Mouse (Mus musculus) kidney, adult 2 months (tissue): ENCODE results near the gene Gm14403. TPM values are rescaled to one million over a fixed set of nuclear protein-coding genes. Genes with fewer than 3 reads are reported as not detected.
"Not testable (repeated sequence)": the region's sequence is repeated elsewhere in the genome, so short reads cannot be mapped to it uniquely, and the experiment has no call there.

Experiments used
- DNase-seq: peaks from one replicate; pipeline ENCODE4 v3.0.0; 2021
- H3K27ac ChIP-seq: fragments of 200-500 bp; 2 replicates; pipeline ENCODE4 v1.5.1; 2012; ENCODE audit warnings: low read depth, low read length, control low read depth, inconsistent platforms; ENCODE audit not compliant: insufficient read depth
- H3K27me3 ChIP-seq: fragments of 200-500 bp; replicated peaks from 2 replicates; pipeline ENCODE4 v1.6.1; 2012; ENCODE audit warnings: mild to moderate bottlenecking, moderate library complexity, low read length, inconsistent platforms; ENCODE audit not compliant: control insufficient read depth, insufficient read depth
- H3K36me3 ChIP-seq: fragments of 200-500 bp; 2 replicates; pipeline ENCODE4 v1.6.1; 2012; ENCODE audit warnings: mild to moderate bottlenecking, moderate library complexity, low read length, inconsistent platforms; ENCODE audit not compliant: control insufficient read depth, insufficient read depth
- H3K4me1 ChIP-seq: fragments of 200-500 bp; 2 replicates; pipeline ENCODE4 v1.6.1; 2011; ENCODE audit warnings: low read length; ENCODE audit not compliant: control insufficient read depth, insufficient read depth
- H3K4me3 ChIP-seq: fragments of 200-500 bp; 2 replicates; pipeline ENCODE4 v1.5.1; 2011; ENCODE audit warnings: mild to moderate bottlenecking, low read depth, low read length, control low read depth; ENCODE audit not compliant: insufficient read depth
- CTCF ChIP-seq: fragments of 200-500 bp; conservative IDR thresholded peaks from 2 replicates; pipeline ENCODE4 v1.5.1; 2011; ENCODE audit warnings: low read depth, mild to moderate bottlenecking, control low read depth, low read length, moderate library complexity, mixed read lengths; ENCODE audit not compliant: insufficient read depth, insufficient read length
- POLR2A ChIP-seq: fragments of 200-500 bp; IDR thresholded peaks from one replicate; pipeline ENCODE4 v1.6.1; 2011; ENCODE audit warnings: low read depth, low read length, control low read depth
- WGBS: fragments of 180-500 bp; shearing (Covaris S2); methylation state at CpG from one replicate; pipeline ENCODE4 v1.1.7; 2018; 5-methylcytosine and 5-hydroxymethylcytosine counted together
- polyA plus RNA-seq: library from polyadenylated mRNA; depleted of rRNA; stranded (reverse); fragments of >200 nt; gene quantifications from 2 replicates; pipeline ENCODE4 v1.2.3, GENCODE M21; 2012

Gm14403 gene
- polyA plus RNA-seq, 1 experiment = 3.1 TPM

GRCm38 (mm10) chr2:177517746-177518145 lies 19.7 kb downstream of the Gm14403 start:
- DNase-seq, H3K27me3 ChIP-seq, H3K4me1 ChIP-seq, H3K36me3 ChIP-seq, H3K27ac ChIP-seq, H3K4me3 ChIP-seq: not testable (repeated sequence)
- WGBS = 87% methylated on average over 9 of the region's 9 CpGs

DNA sequence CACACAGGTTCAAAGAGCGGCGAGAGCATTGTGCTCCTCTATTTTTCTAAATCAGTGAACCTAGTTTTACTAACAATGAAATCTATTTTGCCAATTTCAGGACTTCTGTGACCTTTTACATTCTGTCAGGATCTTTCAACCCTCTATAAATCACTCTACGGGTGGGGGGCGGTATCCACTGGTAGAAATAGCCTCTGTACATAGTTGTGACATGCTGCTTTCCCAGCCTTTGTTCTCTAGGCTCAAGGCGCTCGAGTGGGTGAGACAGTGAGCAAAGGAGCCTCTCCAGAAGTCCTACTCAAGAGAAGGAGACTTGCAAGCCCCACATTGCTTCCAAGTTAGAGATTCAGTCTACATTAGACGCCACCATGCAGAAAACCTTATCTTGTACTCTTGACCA lies 20.3 kb downstream of the Gm14403 start:
- not testable (repeated sequence) for DNase-seq, H3K4me1 ChIP-seq, H3K27ac ChIP-seq, H3K36me3 ChIP-seq, H3K27me3 ChIP-seq, H3K4me3 ChIP-seq
- 90% methylated on average over 7 of the region's 7 CpGs for WGBS

- DNase-seq, H3K27ac ChIP-seq, H3K4me3 ChIP-seq, H3K36me3 ChIP-seq, H3K27me3 ChIP-seq, H3K4me1 ChIP-seq: not testable (repeated sequence)
- WGBS = 81% methylated on average over 1 of the region's 1 CpGs
Observed at GRCm38 (mm10) chr2:177518960-177519359, 20.9 kb downstream of the Gm14403 start.

DNA sequence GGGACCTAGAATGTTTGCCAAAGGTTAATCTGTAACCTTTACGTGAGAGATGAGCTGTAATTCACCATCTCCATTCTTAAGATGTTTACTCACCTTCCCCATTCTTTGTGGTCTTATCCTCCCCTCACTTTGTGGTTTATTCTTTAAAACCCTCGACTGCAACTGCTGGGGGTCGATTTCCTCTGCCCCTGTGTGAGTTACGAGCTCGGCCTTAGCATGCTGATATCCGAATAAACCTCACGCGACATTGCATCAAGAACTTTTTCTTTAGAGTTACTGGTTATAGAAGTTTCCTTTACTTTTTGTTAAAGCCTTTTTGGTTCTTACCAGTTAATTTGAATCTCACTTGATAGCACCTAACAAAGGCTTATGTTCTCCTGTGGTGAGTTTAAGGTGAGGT lies 22.0 kb downstream of the Gm14403 start:
- no peak for DNase-seq
- no peak overlapping the region for H3K27ac ChIP-seq
- WGBS = 79% methylated on average over 8 of the region's 8 CpGs
- no peaks in the 10 kb centered on the region for H3K36me3 ChIP-seq
- H3K27me3 ChIP-seq = no peaks in the 10 kb centered on the region
- H3K4me1 ChIP-seq = no peaks in the 10 kb centered on the region
- H3K4me3 ChIP-seq = no peak overlapping the region
- TF ChIP-seq POLR2A (no peak), CTCF (no peak)

GRCm38 (mm10) chr2:177523061-177523460 lies 25.0 kb downstream of the Gm14403 start:
- Histone ChIP-seq H3K4me3 (no peak overlapping the region), H3K36me3 (no peaks in the 10 kb centered on the region), H3K27ac (no peak overlapping the region), H3K27me3 (no peaks in the 10 kb centered on the region), H3K4me1 (no peaks in the 10 kb centered on the region)
- TF ChIP-seq POLR2A = no peak
- no peak for TF ChIP-seq CTCF
- DNase-seq = no peak
- WGBS = 93% methylated on average over 20 of the region's 20 CpGs

DNA sequence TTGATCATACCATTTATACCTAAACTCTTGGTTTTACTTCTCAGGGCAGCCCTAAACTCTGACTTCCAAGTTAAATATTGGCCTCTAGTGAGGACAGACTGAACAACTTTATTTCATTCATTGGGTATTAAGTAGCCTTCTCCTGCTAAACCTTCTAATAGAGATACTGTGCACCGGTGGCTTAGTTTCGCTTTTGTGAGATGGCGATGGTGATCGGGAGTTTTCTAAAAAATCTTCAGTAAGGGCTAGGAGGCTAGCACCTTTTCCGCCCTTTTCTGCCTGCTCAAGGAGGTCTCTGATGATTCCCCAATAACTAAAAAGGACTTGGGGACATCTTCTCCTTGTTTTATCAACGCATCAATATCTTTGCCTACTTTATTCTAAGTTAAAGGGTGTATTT lies 25.7 kb downstream of the Gm14403 start:
- not testable (repeated sequence) for DNase-seq, H3K27ac ChIP-seq, H3K27me3 ChIP-seq, H3K36me3 ChIP-seq, H3K4me1 ChIP-seq, H3K4me3 ChIP-seq
- WGBS = 86% methylated on average over 6 of the region's 6 CpGs

DNA sequence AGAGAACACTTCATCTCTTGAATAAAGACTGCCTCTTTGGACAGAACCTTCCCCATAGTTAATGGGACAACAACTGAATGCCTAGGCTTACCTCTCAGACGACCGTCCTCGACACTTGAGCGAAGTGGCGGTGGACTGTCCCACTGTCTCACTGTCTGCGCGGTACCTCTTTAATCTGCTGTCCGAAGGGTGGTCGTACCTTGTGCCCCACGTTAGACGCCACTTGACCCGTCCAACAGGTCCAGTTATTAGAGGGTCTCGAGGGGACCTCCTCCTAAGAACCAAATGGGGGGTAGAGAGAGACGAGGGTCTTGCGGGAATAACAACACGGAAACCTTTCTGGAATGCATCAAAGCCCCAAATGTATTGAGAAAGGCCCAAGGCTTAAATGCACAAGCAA lies 26.2 kb downstream of the Gm14403 start:
- not testable (repeated sequence) for H3K27me3 ChIP-seq, H3K4me1 ChIP-seq, H3K27ac ChIP-seq, H3K4me3 ChIP-seq, DNase-seq, H3K36me3 ChIP-seq
- whole genome bisulfite sequencing = 91% methylated on average over 16 of the region's 16 CpGs

DNA sequence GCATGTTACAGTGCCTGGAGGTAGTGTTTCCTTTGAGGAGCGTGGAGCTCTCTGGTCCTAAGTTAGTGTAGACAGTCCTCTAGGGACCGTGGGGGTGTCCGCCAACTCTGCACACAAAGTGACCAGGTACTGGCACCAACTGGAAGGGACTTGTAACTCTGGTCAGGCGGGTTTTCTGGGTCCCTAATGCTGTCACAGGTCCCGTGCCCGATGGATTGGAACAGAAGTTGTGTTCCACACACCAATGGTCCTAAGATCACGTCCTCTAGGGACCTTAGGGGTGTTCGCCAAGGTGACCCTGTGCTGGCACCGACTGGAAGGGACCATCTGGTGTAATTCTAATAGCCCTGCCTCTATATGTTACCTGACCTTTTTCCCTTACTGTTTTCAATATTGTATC lies 37.9 kb downstream of the Gm14403 start:
- Histone ChIP-seq H3K27ac (no peak overlapping the region), H3K27me3 (no peaks in the 10 kb centered on the region), H3K4me1 (no peaks in the 10 kb centered on the region), H3K4me3 (no peak overlapping the region), H3K36me3 (no peaks in the 10 kb centered on the region)
- no peak for TF ChIP-seq POLR2A
- no peak for TF ChIP-seq CTCF
- no peak for DNase-seq
- 76% methylated on average over 9 of the region's 9 CpGs for WGBS

DNA sequence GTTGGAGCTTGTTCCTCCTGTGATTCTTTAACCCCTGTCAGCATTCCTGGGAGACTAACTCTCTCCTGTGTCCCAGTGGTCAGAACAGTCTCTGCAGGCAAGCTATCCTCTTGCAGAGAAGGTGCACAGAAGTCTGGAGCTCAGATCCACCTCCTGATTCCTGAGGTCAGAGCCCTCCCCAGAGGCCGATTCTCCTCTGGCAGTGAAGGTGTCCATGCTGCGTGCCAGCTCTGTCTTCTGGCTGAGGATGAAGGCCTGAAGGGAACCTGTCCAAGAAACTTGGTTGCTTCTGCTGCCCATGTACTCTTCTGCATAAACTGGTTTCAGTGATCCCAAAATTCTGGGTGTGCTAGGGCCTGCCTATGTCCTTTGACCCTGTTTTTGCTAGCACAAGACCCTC lies 39.1 kb downstream of the Gm14403 start:
- H3K36me3 ChIP-seq, DNase-seq, H3K4me1 ChIP-seq, H3K27ac ChIP-seq, H3K4me3 ChIP-seq, H3K27me3 ChIP-seq: not testable (repeated sequence)
- WGBS = 92% methylated on average over 2 of the region's 2 CpGs

GRCm38 (mm10) chr2:177537717-177538116 lies 39.7 kb downstream of the Gm14403 start:
- DNase-seq, H3K4me1 ChIP-seq: not testable (repeated sequence)

DNA sequence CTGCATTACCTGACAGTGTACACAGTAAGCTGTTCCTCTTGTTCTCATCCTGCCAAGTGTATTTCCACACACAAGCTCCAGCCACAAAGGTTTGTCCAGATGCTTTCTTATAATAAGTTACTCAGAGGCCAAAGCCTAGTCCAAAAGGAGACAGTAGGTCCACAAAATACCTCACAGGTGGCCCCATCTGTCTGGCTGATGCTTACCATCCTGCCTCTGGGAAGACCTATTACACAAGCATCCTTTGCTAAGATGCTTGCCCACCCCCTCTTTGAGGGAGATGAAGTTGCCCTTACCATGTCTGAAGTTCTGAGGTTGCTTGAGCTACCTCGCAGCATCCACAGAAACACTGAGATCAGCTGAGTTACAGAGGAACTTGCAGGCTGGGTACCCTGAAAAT lies 57.2 kb downstream of the Gm14403 start:
- not testable (repeated sequence) for H3K36me3 ChIP-seq, H3K27me3 ChIP-seq, H3K4me1 ChIP-seq, DNase-seq, H3K27ac ChIP-seq, H3K4me3 ChIP-seq
- WGBS = 63% methylated on average over 1 of the region's 1 CpGs

More at GRCm38 (mm10) chr2:177537717-177538116, 39.7 kb downstream of the Gm14403 start:
- not testable (repeated sequence) for H3K4me3 ChIP-seq, H3K27ac ChIP-seq, H3K36me3 ChIP-seq, H3K27me3 ChIP-seq
- WGBS = 78% methylated on average over 5 of the region's 5 CpGs
